Mouse (Mus musculus): ENCODE data around the gene Prrxl1.

Gene Prrxl1

GRCm38 (mm10) chr14:32599290-32600041, at the start of gene Prrxl1:
Prrxl1 (plus strand) TSS chr14:32599407.
- in situ Hi-C loops (cut with MboI), result no loop called here

- in situ Hi-C loops (cut with MboI), result no loop called here
These were observed 47.4 kb upstream of the Prrxl1 start for GRCm38 (mm10) chr14:32551854-32552253.

- in situ Hi-C loops (cut with MboI), result no loop called here
These were observed 45.9 kb upstream of the Prrxl1 start for GRCm38 (mm10) chr14:32553198-32553903.

- in situ Hi-C loops (cut with MboI), result no loop called here
These were observed 44.2 kb upstream of the Prrxl1 start for GRCm38 (mm10) chr14:32554860-32555526.

- in situ Hi-C loops (cut with MboI), result no loop called here
These were observed 37.8 kb upstream of the Prrxl1 start for GRCm38 (mm10) chr14:32561428-32561827.

GRCm38 (mm10) chr14:32563661-32564060, 35.5 kb upstream of the Prrxl1 start:
- in situ Hi-C loops (cut with MboI), result no loop called here

- in situ Hi-C loops (cut with MboI), result no loop called here
These were observed 26.7 kb upstream of the Prrxl1 start for GRCm38 (mm10) chr14:32572519-32572918.

- in situ Hi-C loops (cut with MboI), result no loop called here
These were observed 20.8 kb upstream of the Prrxl1 start for GRCm38 (mm10) chr14:32578420-32578819.

- in situ Hi-C loops (cut with MboI), result no loop called here
These were observed 15.5 kb upstream of the Prrxl1 start for GRCm38 (mm10) chr14:32583696-32584095.

GRCm38 (mm10) chr14:32587013-32587784, 12.0 kb upstream of the Prrxl1 start:
- in situ Hi-C loops (cut with MboI), result no loop called here

- in situ Hi-C loops (cut with MboI), result no loop called here
These were observed 8.8 kb upstream of the Prrxl1 start for GRCm38 (mm10) chr14:32590377-32590776.

- in situ Hi-C loops (cut with MboI), result no loop called here
These were observed 1.7 kb upstream of the Prrxl1 start for GRCm38 (mm10) chr14:32597232-32598231.

GRCm38 (mm10) chr14:32598437-32599219, 579 bp upstream of the Prrxl1 start:
- in situ Hi-C loops (cut with MboI), result no loop called here

GRCm38 (mm10) chr14:32600110-32600509, 903 bp downstream of the Prrxl1 start:
- in situ Hi-C loops (cut with MboI), result no loop called here

GRCm38 (mm10) chr14:32605508-32605907, 6.3 kb downstream of the Prrxl1 start:
- in situ Hi-C loops (cut with MboI), result no loop called here

GRCm38 (mm10) chr14:32606316-32606715, 7.1 kb downstream of the Prrxl1 start:
- in situ Hi-C loops (cut with MboI), result no loop called here

- in situ Hi-C loops (cut with MboI), result no loop called here
These were observed 10.2 kb downstream of the Prrxl1 start for GRCm38 (mm10) chr14:32609392-32609791.

GRCm38 (mm10) chr14:32617253-32617652, 18.0 kb downstream of the Prrxl1 start:
- in situ Hi-C loops (cut with MboI), result no loop called here

- in situ Hi-C loops (cut with MboI), result no loop called here
These were observed 25.0 kb downstream of the Prrxl1 start for GRCm38 (mm10) chr14:32624245-32624644.

GRCm38 (mm10) chr14:32624811-32625210, 25.6 kb downstream of the Prrxl1 start:
- in situ Hi-C loops (cut with MboI), result no loop called here
